Mouse (Mus musculus): ENCODE measurements around the gene Adam1b.
A peak's percentile ranks its signal among the peaks of the same experiment; 100 is the strongest.

Adam1b gene

DNA sequence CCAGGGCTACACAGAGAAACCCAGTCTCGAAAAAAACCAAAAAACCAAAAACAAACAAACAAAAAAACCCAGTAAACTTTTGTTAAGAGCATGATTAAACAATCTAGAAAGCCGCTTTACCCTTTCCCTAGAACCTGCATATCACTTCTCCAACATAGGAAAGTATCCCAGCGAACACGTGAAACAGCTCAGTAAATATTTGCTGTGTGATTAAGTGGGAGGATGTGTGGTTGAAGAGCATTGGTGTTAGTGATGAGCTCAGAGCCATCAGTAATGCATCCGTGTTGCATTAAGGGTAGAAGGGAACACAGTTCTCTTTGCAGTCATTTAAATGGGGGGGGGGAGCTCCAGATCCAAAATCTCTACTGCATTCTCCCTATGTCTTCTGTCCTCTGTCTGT is 18.4 kb downstream of the Adam1b start:
- DNase-seq: no peak

DNA sequence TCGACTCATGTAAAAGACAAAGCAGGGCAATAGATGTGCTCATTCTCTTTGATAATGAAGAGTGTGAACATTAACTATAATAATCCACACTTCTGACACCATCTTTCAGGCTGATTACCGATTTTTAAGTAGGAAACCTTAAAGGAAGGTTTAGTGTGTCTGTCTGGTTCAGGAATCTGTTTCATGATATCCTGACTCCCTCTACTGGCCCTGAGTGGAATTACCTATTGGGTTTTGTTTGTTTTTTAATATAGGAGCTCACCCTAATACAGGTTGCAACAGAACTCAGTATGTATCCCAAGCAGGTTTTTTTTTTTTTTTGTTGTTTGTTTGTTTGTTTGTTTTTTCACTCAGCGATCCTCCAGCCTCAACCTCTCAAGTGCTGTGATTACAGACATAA is 25.6 kb downstream of the Adam1b start:
- no peak for DNase-seq

DNA sequence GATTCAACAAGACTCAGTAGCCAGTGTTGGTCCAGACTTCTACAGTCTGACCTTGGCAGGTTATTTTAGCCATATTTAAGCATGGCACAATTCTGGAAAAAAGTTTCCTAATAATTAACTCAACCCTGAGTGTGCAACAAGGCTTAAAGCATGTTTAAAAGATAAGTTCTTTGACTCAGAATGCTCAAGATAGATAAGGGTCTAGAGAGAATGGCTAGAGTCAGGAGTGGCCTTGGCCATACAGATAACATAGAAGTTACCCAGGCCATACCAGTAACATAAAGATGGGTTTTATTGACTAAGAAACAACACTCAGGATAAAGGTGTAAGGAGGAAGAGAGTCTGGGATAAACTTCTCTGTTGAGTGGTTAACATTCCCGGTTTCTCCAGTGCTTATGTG is 27.2 kb downstream of the Adam1b start:
- DNase-seq: no peak

DNA sequence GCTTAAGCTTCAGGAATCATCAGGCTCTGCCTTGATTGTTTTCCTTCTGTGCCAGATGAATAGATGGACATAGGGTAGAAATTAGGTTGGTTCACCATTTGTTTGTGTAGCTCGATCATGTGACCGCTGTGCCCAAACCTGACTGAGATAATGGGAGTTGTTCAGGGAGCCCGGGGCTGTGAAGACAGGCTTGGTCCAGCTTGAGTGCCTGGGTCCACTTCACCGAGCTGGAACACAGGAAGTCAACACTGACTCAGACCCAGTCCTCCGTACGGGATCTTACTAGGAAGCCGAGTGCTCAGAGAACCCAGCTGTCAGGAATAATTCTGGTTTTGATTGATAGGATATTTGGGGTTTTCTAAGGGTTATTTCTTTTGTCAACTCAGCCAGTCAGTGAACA is 28.6 kb downstream of the Adam1b start:
- no peak for DNase-seq

DNA sequence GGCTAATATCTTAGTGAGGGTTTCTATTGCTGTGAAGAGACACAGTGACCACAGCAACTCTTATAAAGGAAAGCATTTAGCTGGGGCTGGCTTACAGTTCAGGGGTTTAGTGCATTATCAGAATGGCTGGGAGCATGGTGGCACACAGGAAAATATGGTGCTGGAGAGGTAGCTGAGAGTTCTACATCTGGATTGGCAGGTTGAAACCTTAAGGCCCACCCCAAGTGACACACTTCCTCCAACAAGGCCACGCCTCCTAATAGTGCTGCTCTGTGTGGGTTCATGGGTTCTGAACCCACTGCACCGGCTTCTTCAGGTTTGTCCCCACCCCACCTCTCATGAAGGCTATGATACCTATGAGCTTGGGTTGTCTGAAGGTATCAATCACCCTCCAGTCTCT is 30.8 kb downstream of the Adam1b start:
- no peak for DNase-seq

DNA sequence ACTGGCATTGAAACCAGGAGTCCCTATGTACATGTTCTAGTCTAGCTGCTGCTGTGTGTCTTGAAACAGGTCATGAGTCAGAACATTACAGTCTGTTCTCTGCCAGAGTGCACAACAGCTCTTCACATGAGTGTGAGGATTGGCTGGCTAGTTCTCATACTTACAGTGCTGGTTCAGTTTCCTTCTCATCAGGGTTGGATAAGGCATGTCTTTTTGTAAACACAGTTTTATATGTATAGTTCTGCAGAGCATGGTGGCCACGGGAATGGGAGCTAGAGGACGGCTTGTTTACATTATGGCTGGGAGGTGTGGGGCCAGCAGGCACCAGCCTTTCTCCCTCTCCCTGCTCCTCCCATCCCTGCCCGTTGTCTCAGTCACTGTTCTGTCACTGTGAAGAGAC is 33.7 kb downstream of the Adam1b start:
- no peak for DNase-seq

DNA sequence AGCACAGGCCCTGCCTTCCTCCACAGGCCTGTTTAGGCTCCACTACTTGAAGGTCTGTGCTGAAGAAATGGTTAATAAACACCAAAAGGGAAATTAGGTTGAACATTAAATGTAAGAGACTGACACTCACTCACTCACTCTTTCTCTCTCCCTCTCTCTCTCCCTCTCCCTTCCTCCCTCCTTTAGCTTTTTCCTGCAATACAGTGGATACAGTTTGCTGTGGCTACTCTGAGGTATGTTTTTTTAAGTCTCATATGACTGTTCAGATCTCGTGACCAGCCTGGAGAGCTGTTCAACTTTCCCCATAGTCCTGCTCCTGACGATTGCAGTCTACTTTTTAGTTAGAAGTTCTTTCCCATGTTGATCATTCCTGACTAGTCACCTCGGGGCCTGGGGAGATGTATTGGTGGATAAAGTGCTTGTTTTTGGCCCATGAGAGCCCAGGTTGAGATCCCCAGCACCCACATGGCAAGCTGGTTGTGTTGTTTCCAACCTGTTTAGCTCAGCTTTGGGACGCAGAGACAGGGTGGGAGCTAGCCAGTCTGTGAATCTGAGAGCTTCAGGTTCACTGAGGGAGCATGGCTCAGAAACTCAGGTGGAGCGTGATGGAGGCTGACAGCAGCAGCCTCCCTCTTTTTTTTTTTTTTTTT is 39.5 kb downstream of the Adam1b start:
- no peak for DNase-seq

DNA sequence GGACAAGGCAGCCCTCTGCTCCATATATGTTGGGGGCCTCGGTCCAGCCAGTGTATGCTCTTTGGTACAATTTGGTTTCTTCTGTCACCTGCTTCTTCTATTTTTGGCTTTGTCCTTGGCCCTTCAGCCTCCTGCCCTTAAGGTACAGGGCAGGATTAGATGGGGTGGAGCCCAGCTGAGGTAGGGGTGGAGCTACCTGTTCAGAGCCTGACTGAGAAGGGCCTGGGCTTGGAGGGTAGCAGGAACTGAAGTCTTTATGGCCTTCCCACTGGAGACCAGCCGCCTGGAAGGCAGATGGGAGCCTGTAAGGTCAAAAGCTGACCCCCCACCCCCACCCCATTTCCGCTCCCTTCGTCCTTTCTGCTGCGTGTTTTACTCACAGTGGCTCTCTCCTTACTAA is 40.3 kb downstream of the Adam1b start:
- no peak for DNase-seq

DNA sequence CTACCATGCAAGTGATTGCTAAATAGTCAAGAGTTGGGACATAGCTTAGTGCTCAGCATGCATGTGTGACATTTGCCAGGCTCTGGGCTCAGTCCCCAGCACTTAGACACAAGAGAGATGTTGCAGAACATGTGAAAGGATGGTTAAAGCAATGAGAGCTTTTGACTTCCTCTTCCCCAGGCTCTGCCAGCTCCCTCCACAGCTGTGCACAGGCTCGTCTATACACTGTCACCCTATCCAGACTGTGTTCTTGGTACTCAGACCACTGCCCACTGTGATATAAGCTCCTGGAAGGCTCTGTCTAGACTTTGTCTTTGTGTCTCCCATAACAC is 41.1 kb downstream of the Adam1b start:
- DNase-seq: no peak

DNA sequence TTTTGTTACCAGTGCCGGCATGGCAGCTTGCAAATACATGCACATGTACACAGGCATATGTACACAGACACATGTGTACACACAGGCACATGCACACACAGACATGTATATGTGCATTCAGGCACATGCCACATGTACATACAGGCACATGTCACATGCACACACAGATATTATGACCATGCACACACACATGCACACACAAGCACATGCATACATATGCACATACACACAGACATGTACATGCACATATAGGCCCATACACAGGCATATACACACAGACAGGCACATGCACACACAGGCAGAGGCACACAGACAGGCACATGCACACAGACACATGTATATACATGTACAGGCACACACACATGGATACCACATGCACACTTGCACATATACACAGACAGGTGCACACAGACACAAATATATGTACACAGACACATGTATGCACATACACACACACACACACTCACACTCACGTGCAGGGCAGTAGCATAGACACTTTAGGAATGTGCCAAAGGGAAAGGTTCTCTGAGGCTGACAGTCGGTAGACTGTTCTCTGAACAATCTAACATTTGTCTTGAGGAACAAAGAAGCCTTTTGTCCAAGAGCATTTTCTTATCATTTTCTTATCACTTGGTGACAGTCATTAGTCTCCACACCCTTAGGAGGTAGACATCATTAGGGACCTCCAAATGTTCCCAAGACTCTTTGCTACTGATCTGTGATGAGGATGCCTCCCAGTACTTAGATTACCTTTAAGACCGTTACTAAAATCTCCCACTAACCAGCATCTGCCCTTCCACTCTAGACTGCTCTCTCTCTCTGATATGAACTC is 41.7 kb downstream of the Adam1b start:
- DNase-seq: no peak

DNA sequence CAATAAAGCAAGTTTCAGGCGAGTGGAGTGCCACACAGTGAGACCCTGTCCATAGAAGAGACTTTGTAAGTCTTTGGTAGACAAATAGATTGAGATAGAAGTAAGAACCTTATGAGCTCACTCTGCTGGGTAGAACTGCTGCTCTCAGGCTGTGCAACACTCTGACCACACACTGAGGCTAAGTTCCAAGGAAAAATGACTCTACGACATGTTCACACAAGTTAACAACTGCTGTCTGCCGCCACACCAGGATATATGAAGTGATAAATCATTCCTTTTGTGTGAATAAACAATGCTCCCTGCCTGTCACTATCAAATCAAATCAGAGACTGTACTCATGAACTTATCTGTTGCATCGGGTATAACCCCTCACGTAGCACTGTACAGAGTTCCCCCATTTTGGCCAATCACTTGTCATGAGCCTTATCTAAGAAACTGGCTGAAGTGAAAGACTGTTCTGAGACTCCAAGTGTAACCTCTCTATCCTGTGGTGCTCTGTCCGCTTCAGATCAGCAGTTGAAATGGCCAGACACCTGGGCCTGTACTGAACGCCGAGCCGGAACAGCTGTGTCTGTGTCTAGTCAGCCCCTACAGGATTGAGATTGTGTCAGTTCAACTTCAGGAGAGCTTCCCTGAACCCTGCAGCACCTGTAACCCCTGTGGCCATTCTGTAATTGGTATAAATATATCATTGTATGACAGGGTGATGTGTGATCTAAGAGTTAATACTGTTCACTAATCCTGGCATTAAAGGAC is 47.5 kb downstream of the Adam1b start:
- DNase-seq: no peak

DNA sequence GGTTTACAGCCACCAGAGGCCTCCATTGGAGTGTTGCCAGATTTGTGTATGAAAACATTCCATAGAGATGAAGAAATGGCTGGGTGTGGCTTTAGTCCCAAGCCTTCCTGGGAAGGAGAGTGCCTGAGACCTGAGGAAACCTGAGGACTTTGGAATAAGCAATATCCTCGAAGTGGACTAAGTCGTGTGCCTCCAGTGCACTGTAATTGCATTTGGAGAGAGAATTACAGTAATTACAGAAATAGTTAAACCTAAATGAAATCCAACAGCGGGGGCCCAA is 48.8 kb downstream of the Adam1b start:
- no peak for DNase-seq

DNA sequence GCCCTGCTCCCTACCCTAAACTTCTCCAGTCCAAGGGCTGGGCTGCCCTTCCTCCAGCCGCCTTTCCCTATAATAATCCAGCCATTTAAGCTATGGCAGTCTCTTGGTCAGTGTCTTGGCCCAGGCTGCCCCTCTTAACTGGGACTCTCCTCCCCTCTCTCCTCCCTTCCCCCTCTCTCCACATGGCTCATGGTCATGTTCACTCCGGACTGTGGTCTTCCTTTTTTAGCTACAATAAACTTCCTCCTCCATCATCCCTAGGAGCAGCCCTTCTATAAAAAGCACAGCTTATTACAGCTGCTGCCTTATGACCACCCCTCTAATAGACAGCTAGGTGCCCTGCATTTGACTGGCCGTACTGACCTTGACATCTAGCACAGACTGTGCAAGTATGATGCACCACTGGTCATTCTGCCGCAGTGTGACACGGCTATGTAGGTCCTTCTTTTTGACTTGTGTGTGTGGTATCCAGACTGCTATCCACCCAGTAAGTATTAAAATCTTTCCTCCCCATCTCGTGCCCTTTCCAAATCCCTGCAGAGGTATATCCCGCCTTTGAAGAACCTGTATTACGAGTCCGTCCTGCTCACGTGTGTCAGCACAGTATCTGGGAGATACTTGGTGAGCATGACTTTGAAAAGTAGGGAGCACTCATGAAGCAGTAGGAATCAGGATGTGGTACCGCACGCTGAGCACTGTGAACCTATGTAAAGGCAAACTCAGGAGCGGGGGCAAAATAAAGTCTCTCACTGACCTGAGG is 49.3 kb downstream of the Adam1b start:
- DNase-seq: no peak

DNA sequence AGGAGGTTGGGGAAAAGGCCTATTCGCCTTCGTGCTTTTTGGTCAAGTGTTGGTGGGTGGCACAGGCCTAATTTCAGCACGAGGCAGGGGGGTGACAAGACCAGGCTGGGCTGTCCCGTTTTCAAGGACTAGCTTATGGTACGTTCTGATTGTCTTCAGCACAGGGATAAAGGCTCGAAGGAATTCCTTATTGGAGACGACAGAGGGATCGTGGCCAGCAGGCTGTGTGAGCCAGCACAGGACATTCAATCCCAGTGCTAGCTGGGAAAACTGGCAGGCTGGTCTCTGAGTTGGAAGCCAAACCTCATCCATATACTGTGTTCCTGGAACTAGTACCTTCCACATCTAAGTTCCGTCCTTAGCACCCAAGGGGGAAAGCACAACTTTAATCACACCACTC is 50.3 kb downstream of the Adam1b start:
- no peak for DNase-seq

DNA sequence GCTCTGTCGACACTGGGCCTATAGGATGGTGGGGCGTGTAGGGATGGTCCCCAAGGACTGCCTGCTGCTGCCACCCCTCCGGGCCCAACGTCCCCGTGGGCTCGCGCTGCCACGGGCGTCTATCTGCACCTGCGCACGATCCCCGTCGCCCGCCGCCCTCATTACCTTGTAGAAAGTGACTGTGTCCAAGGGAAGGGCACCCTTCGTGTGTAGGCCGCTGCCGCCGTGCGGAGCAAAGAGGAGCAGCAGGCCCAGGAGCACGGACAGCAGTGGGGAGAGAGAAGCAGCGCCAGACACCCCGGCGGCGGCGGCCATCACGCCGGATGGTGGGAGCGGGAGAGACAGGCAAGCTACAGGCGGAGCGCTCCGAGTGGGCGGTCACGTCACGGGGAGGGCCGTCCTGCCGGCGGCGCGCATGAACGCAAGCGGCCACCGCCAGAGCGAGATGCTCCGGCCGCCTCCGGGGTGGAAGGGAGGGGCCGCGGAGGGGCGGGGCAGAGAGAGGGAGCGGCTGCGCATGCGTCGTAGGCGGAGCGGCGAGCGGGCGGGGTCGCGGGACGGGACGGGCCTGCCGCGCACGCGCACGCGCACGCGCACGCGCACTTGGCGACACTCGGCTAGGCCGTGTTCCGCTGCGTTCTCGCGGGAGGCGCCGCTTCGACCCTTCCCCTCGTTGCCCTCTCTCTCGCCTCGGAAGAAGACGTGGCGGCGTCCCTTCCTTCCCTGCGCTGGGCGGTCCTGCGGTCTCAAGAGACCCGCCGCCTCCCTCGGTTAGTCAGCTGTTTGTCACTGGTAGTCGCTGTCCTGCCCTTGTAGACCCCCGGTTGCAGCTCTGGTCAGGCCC is 51.0 kb downstream of the Adam1b start, which contains the start of gene Erp29:
TSS of gene Erp29 (minus strand) at position 481 of the 844 bp plus-strand sequence.
- peak; percentile 99 for DNase-seq

DNA sequence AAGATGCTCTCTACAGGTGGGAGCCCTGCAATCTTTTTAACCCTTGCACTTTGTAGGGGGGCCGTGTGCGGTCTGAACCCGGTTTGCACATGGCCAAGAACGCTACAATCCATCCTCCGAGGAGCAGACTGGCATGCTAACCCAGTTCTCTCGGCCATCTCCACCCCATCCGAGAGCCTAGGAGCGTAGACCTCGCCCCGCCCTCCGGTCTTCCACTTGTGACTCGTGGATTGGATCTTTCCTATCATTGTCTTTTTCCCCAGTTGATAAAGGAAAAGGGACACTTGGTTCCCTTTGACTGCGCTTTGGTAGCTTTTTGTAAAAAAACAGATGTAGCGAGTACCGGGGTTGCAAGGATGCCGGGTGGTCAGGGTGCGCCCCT is 51.6 kb downstream of the Adam1b start, which contains the start of gene Tmem116:
TSS of gene Tmem116 (plus strand) at position 250 of the 382 bp plus-strand sequence.
- no peak for DNase-seq

DNA sequence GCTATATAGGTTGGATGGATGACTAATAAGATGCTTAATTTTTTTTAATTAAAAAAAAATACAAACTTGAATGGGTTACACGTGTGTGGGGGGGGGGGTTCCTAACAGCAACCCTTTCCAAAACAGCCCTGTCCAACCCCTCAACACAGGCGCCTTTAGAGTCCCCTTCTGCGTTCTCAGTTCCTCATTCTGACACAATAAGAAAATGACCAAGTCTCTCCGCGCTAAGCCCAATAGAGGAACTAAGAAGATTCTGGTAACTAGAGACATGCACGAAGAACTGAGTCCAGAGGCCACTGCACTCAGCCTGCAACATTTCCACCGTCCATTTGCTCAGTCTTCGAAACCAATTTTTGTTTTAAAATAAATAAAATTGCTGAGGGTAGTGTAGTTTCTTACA is 52.0 kb downstream of the Adam1b start:
- DNase-seq: no peak

DNA sequence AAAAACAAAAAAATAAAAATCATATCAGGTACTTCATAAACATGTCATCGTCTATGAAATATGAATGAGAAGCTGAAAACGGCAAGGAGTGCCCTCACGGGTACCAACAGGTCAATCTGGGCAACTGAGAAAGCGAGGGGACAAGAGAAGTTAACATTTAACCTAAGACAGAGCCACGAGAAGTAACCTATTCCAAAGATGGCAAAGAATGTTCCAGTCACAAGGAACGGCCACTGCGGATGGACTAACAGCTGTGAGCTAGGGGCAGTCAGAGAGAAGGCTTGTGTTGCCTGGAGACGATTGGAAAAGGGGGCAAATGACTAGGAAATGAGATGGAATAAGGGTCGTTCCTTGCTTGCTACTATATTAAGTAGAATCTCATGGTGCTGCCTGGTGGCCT is 52.8 kb downstream of the Adam1b start:
- no peak for DNase-seq
